Mouse (Mus musculus): Measurements from ENCODE around the gene Pxn. TPM values are rescaled to one million over a fixed set of nuclear protein-coding genes. Genes with fewer than 3 reads are reported as not detected.
"Not testable (repeated sequence)": the region's sequence is repeated elsewhere in the genome, so short reads cannot be mapped to it uniquely, and the experiment has no call there.

Gene Pxn
- total and polyA plus RNA-seq, 2 experiments: 10.5 to 40.2 TPM

- H3K4me3 ChIP-seq (ENCODE audit: insufficient read depth, low read depth, low read length): no peak overlapping the region
- 71% methylated on average over 17 of the region's 17 CpGs for WGBS
- no peak overlapping the region for H3K9ac ChIP-seq (ENCODE audit: low read depth, low read length)
- H3K27me3 ChIP-seq (ENCODE audit: control insufficient read depth, insufficient read depth, low read length): no peaks in the 10 kb centered on the region
- H3K4me1 ChIP-seq (ENCODE audit: control insufficient read depth, insufficient read depth, low read length): peaks cover 10% of the 10 kb centered on the region
- no peak for TF ChIP-seq POLR2A (IDR thresholded peaks at IDR 0.05; ENCODE audit: extremely low read depth, insufficient read depth, low read length)
- no peak for TF ChIP-seq CTCF (IDR thresholded peaks at IDR 0.05; ENCODE audit: low read depth, low read length)
- peaks cover 14% of the 10 kb centered on the region; the same call in 1 of the 2 replicates for H3K36me3 ChIP-seq (ENCODE audit: control insufficient read depth, insufficient read depth, low read length)
- DNase-seq (ENCODE audit: extremely low read depth, low read depth, low spot score): no peak
- H3K27ac ChIP-seq (replicated peaks; ENCODE audit: insufficient read depth, low read depth, low read length): peak overlapping the region; percentile 66
- peaks cover 17% of the 10 kb centered on the region; the same call in 1 of the 2 replicates for H3K79me2 ChIP-seq (ENCODE audit: control insufficient read depth, insufficient read depth, low read length)
Measured at GRCm38 (mm10) chr5:115572679-115573535, 66.4 kb downstream of the Pxn start.

DNA sequence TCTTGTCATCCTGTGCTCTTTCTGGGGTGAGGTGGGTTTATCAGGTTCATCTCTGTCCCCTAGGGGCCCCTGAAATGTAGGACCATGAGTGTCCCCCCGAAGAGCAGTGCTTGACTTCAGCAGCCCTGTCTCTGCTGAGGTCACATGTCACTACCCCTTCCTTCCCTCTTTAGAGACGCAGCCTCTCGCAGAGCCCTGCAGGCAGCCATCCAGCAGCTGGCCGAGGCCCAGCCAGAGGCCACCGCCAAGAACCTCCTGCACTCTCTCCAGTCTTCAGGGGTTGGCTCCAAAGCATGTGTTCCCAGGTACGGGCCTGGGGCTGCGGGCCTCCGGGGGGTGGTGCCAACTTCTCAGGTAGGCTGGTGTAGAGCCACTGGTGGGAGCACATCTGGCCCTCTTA, 68.5 kb downstream of the Pxn start:
- no peak for TF ChIP-seq POLR2A (IDR thresholded peaks at IDR 0.05; ENCODE audit: extremely low read depth, insufficient read depth, low read length)
- TF ChIP-seq CTCF (IDR thresholded peaks at IDR 0.05; ENCODE audit: low read depth, low read length): no peak
- Histone ChIP-seq H3K27ac (replicated peaks; ENCODE audit: insufficient read depth, low read depth, low read length) (no peak overlapping the region), H3K9ac (ENCODE audit: low read depth, low read length) (no peak overlapping the region), H3K27me3 (ENCODE audit: control insufficient read depth, insufficient read depth, low read length) (no peaks in the 10 kb centered on the region), H3K79me2 (ENCODE audit: control insufficient read depth, insufficient read depth, low read length) (peaks cover 18% of the 10 kb centered on the region; the same call in 1 of the 2 replicates), H3K4me3 (ENCODE audit: insufficient read depth, low read depth, low read length) (no peak overlapping the region), H3K36me3 (ENCODE audit: control insufficient read depth, insufficient read depth, low read length) (peaks cover 26% of the 10 kb centered on the region), H3K4me1 (ENCODE audit: control insufficient read depth, insufficient read depth, low read length) (no peaks in the 10 kb centered on the region)
- no peak for DNase-seq (ENCODE audit: extremely low read depth, low read depth, low spot score)
- 46% methylated on average over 8 of the region's 8 CpGs for WGBS

- not testable (repeated sequence) for H3K79me2 ChIP-seq (ENCODE audit: control insufficient read depth, insufficient read depth, low read length); DNase-seq (ENCODE audit: extremely low read depth, low read depth, low spot score); H3K27ac ChIP-seq (replicated peaks; ENCODE audit: insufficient read depth, low read depth, low read length); H3K9ac ChIP-seq (ENCODE audit: low read depth, low read length); H3K27me3 ChIP-seq (ENCODE audit: control insufficient read depth, insufficient read depth, low read length); H3K4me1 ChIP-seq (ENCODE audit: control insufficient read depth, insufficient read depth, low read length); H3K4me3 ChIP-seq (ENCODE audit: insufficient read depth, low read depth, low read length)
- 91% methylated on average over 4 of the region's 4 CpGs for WGBS
- peaks cover 32% of the 10 kb centered on the region for H3K36me3 ChIP-seq (ENCODE audit: control insufficient read depth, insufficient read depth, low read length)
Measured at GRCm38 (mm10) chr5:115577686-115578085, 71.2 kb downstream of the Pxn start.

DNA sequence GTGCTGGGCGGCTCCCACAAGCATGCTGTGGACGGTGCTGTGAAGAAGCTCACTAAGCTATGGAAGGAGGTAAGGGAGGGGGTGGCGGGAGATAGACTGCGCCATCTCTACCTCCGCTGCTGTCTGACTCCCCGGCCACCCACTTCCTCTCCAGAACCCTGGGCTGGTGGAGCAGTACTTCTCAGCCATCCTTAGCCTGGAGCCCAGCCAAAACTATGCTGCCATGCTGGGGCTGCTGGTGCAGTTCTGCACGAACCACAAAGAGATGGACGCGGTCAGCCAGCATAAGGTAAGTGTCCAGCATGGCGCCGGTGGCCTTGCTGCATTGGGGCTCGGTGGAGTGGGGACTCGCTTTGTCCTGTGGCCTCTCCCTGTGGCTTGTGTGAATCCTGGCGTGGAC, 72.4 kb downstream of the Pxn start:
- DNase-seq (ENCODE audit: extremely low read depth, low read depth, low spot score): no peak
- Histone ChIP-seq H3K4me3 (ENCODE audit: insufficient read depth, low read depth, low read length) (no peak overlapping the region), H3K36me3 (ENCODE audit: control insufficient read depth, insufficient read depth, low read length) (peaks cover 36% of the 10 kb centered on the region), H3K79me2 (ENCODE audit: control insufficient read depth, insufficient read depth, low read length) (peaks cover 7% of the 10 kb centered on the region; the same call in 1 of the 2 replicates), H3K27me3 (ENCODE audit: control insufficient read depth, insufficient read depth, low read length) (no peaks in the 10 kb centered on the region), H3K9ac (ENCODE audit: low read depth, low read length) (no peak overlapping the region), H3K27ac (replicated peaks; ENCODE audit: insufficient read depth, low read depth, low read length) (no peak overlapping the region), H3K4me1 (ENCODE audit: control insufficient read depth, insufficient read depth, low read length) (no peaks in the 10 kb centered on the region)
- no peak for TF ChIP-seq CTCF (IDR thresholded peaks at IDR 0.05; ENCODE audit: low read depth, low read length)
- no peak for TF ChIP-seq POLR2A (IDR thresholded peaks at IDR 0.05; ENCODE audit: extremely low read depth, insufficient read depth, low read length)
- WGBS: 94% methylated on average over 14 of the region's 14 CpGs

- H3K27me3 ChIP-seq (ENCODE audit: control insufficient read depth, insufficient read depth, low read length): no peaks in the 10 kb centered on the region
- H3K4me3 ChIP-seq (ENCODE audit: insufficient read depth, low read depth, low read length): no peak overlapping the region
- TF ChIP-seq POLR2A (IDR thresholded peaks at IDR 0.05; ENCODE audit: extremely low read depth, insufficient read depth, low read length) (no peak), CTCF (IDR thresholded peaks at IDR 0.05; ENCODE audit: low read depth, low read length) (no peak)
- H3K4me1 ChIP-seq (ENCODE audit: control insufficient read depth, insufficient read depth, low read length): no peaks in the 10 kb centered on the region
- DNase-seq (ENCODE audit: extremely low read depth, low read depth, low spot score): no peak
- H3K79me2 ChIP-seq (ENCODE audit: control insufficient read depth, insufficient read depth, low read length): peaks cover 7% of the 10 kb centered on the region; the same call in 1 of the 2 replicates
- no peak overlapping the region for H3K9ac ChIP-seq (ENCODE audit: low read depth, low read length)
- peaks cover 36% of the 10 kb centered on the region for H3K36me3 ChIP-seq (ENCODE audit: control insufficient read depth, insufficient read depth, low read length)
- WGBS: 93% methylated on average over 5 of the region's 5 CpGs
- H3K27ac ChIP-seq (replicated peaks; ENCODE audit: insufficient read depth, low read depth, low read length): no peak overlapping the region
Measured at GRCm38 (mm10) chr5:115579363-115579762, 72.9 kb downstream of the Pxn start.

Data from liver, adult 2 months (tissue).